Mouse (Mus musculus): Measurements from ENCODE around the gene Pcsk4. TPM values are rescaled to one million over a fixed set of nuclear protein-coding genes. Genes with fewer than 3 reads are reported as not detected.

Gene Pcsk4
- polyA plus RNA-seq, 1 experiment = 9.1 TPM

DNA sequence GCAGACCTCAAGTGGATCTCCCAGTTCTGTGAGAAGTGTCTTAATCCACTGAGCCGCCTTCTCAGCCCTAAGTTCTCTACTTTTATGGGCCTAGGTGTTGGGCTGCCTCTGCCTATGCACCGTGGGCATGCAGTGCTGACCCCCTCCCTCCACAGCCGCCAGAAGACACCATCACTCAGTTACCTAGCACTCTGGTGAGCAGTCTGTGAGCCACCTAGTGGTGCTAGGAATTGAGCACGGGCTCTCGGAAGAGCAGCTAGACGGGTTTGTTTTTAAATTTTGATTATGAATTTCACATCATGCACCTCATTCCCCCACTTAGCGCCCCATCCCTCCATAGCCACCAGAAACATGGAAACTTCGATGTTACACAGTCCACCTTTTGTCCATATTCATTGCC is 40.6 kb downstream of the Pcsk4 start:
- H3K27ac ChIP-seq (ENCODE audit: insufficient read depth, low read depth, low read length) = no peak overlapping the region

GRCm38 (mm10) chr10:80288097-80288496 is 41.2 kb downstream of the Pcsk4 start:
- Histone ChIP-seq H3K4me1 (ENCODE audit: control insufficient read depth, insufficient read depth, low read length) (peaks cover under 1% of the 10 kb centered on the region; the same call in 1 of the 2 replicates), H3K27ac (ENCODE audit: insufficient read depth, low read depth, low read length) (no peak overlapping the region), H3K27me3 (replicated peaks; ENCODE audit: control insufficient read depth, insufficient read depth, low read length) (no peaks in the 10 kb centered on the region), H3K36me3 (ENCODE audit: control insufficient read depth, insufficient read depth, low read length) (peaks cover 11% of the 10 kb centered on the region), H3K4me3 (ENCODE audit: insufficient read depth, low read depth, low read length) (no peak overlapping the region)
- DNase-seq = no peak
- TF ChIP-seq POLR2A (IDR thresholded peaks at IDR 0.05; ENCODE audit: low read depth, low read length) (no peak), CTCF (conservative IDR thresholded peaks at IDR 0.05; ENCODE audit: insufficient read depth, insufficient read length, low read depth, low read length) (no peak)
- WGBS = 91% methylated on average over 12 of the region's 12 CpGs

More for the DNA sequence above, 40.6 kb downstream of the Pcsk4 start:
- Histone ChIP-seq H3K4me1 (ENCODE audit: control insufficient read depth, insufficient read depth, low read length) (no peaks in the 10 kb centered on the region; the same call in 1 of the 2 replicates), H3K4me3 (ENCODE audit: insufficient read depth, low read depth, low read length) (no peak overlapping the region), H3K36me3 (ENCODE audit: control insufficient read depth, insufficient read depth, low read length) (peaks cover 11% of the 10 kb centered on the region), H3K27me3 (replicated peaks; ENCODE audit: control insufficient read depth, insufficient read depth, low read length) (no peaks in the 10 kb centered on the region)
- TF ChIP-seq CTCF (conservative IDR thresholded peaks at IDR 0.05; ENCODE audit: insufficient read depth, insufficient read length, low read depth, low read length) (peak; percentile 38), POLR2A (IDR thresholded peaks at IDR 0.05; ENCODE audit: low read depth, low read length) (no peak)
- 58% methylated on average over 8 of the region's 8 CpGs for WGBS
- no peak for DNase-seq

GRCm38 (mm10) chr10:80285222-80286070 is 43.9 kb downstream of the Pcsk4 start:
- Histone ChIP-seq H3K27ac (ENCODE audit: insufficient read depth, low read depth, low read length) (no peak overlapping the region), H3K27me3 (replicated peaks; ENCODE audit: control insufficient read depth, insufficient read depth, low read length) (no peaks in the 10 kb centered on the region), H3K4me3 (ENCODE audit: insufficient read depth, low read depth, low read length) (no peak overlapping the region), H3K36me3 (ENCODE audit: control insufficient read depth, insufficient read depth, low read length) (peaks cover 11% of the 10 kb centered on the region), H3K4me1 (ENCODE audit: control insufficient read depth, insufficient read depth, low read length) (peaks cover 22% of the 10 kb centered on the region)
- TF ChIP-seq CTCF (conservative IDR thresholded peaks at IDR 0.05; ENCODE audit: insufficient read depth, insufficient read length, low read depth, low read length) = no peak
- no peak for TF ChIP-seq POLR2A (IDR thresholded peaks at IDR 0.05; ENCODE audit: low read depth, low read length)
- no peak for DNase-seq
- 66% methylated on average over 12 of the region's 15 CpGs for WGBS

DNA sequence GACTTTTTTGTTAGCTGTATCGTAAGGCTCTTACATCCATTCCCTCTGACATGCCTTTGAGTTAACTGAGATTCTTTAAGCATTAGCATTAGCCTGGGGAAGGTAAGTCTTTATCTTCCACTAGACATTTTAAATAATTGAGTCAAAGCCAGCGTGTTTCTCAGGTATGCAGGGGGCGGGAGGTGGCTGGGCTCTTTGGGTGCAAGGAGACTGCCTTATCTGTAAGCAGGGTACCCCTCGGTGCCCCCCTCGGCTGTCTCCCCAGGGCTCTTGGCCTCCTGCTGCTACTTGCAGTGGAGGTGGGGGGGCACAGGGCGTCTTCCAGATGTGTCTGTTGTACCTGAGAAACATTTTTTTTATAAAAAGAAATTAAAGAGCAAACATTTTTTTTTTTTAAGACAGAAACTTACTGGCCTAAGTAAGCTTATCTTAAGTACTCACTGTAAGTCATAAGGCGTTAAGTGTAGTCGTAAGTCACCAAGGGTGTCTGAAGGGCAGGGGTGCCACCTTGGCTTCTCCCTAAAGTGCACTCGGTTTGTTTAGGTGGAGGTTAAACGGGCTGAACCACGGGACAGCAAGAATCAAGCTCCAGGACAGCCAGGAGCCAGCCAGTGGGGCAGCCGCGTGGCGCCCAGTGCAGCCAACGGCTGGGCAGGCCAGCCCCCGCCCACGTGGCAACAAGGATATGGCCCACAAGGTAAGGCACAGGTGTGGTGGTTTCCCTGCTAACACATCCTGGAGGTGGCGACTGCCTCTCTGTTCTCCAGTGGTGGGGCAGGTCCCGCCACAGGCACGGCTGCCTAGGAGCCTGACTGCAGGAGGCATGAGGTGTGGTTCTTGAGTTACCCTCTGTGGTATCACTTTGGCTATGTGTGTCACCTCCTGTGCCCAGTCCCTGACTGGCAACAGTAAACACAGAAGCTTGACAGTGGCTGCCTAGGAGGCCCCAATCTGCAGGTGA is 46.5 kb downstream of the Pcsk4 start:
- DNase-seq = peak; percentile 40
- H3K27ac ChIP-seq (ENCODE audit: insufficient read depth, low read depth, low read length) = peak overlapping the region; percentile 98

GRCm38 (mm10) chr10:80281921-80282371 is 47.4 kb downstream of the Pcsk4 start:
- no peak overlapping the region for H3K4me3 ChIP-seq (ENCODE audit: insufficient read depth, low read depth, low read length)
- H3K4me1 ChIP-seq (ENCODE audit: control insufficient read depth, insufficient read depth, low read length) = peaks cover 22% of the 10 kb centered on the region
- 26% methylated on average over 8 of the region's 8 CpGs for WGBS
- TF ChIP-seq POLR2A (IDR thresholded peaks at IDR 0.05; ENCODE audit: low read depth, low read length) = no peak
- TF ChIP-seq CTCF (conservative IDR thresholded peaks at IDR 0.05; ENCODE audit: insufficient read depth, insufficient read length, low read depth, low read length) = no peak
- peaks cover 12% of the 10 kb centered on the region for H3K36me3 ChIP-seq (ENCODE audit: control insufficient read depth, insufficient read depth, low read length)
- H3K27me3 ChIP-seq (replicated peaks; ENCODE audit: control insufficient read depth, insufficient read depth, low read length) = no peaks in the 10 kb centered on the region
- peak; percentile 83 for DNase-seq
- H3K27ac ChIP-seq (ENCODE audit: insufficient read depth, low read depth, low read length) = peak overlapping the region; percentile 98

More for the DNA sequence above, 46.5 kb downstream of the Pcsk4 start:
- TF ChIP-seq POLR2A (IDR thresholded peaks at IDR 0.05; ENCODE audit: low read depth, low read length) (no peak), CTCF (conservative IDR thresholded peaks at IDR 0.05; ENCODE audit: insufficient read depth, insufficient read length, low read depth, low read length) (no peak)
- Histone ChIP-seq H3K36me3 (ENCODE audit: control insufficient read depth, insufficient read depth, low read length) (peaks cover 12% of the 10 kb centered on the region), H3K4me3 (ENCODE audit: insufficient read depth, low read depth, low read length) (no peak overlapping the region), H3K4me1 (ENCODE audit: control insufficient read depth, insufficient read depth, low read length) (peaks cover 22% of the 10 kb centered on the region), H3K27me3 (replicated peaks; ENCODE audit: control insufficient read depth, insufficient read depth, low read length) (no peaks in the 10 kb centered on the region)
- 56% methylated on average over 20 of the region's 20 CpGs for WGBS

GRCm38 (mm10) chr10:80281304-80281703 is 48.0 kb downstream of the Pcsk4 start:
- 24% methylated on average over 7 of the region's 7 CpGs for WGBS
- H3K36me3 ChIP-seq (ENCODE audit: control insufficient read depth, insufficient read depth, low read length) = peaks cover 11% of the 10 kb centered on the region
- H3K27me3 ChIP-seq (replicated peaks; ENCODE audit: control insufficient read depth, insufficient read depth, low read length) = no peaks in the 10 kb centered on the region
- H3K4me1 ChIP-seq (ENCODE audit: control insufficient read depth, insufficient read depth, low read length) = peaks cover 22% of the 10 kb centered on the region
- no peak for TF ChIP-seq POLR2A (IDR thresholded peaks at IDR 0.05; ENCODE audit: low read depth, low read length)
- no peak for TF ChIP-seq CTCF (conservative IDR thresholded peaks at IDR 0.05; ENCODE audit: insufficient read depth, insufficient read length, low read depth, low read length)
- no peak overlapping the region for H3K4me3 ChIP-seq (ENCODE audit: insufficient read depth, low read depth, low read length)
- peak overlapping the region; percentile 98 for H3K27ac ChIP-seq (ENCODE audit: insufficient read depth, low read depth, low read length)
- peak; percentile 96 for DNase-seq
